In genomic region chr4:58911069-58911830, GRCm38 (mm10) we compare ENCODE assay signal across 7 mouse cellular contexts. TPM values are rescaled to one million over a fixed set of nuclear protein-coding genes. Genes with fewer than 3 reads are reported as not detected.
DNase-seq lines count a peak whose midpoint lies in the region; ATAC-seq and TF ChIP-seq lines count a peak whose summit lies in the region.

No protein-coding gene starts in this region.

- H3K27ac ChIP-seq in cortical plate, adult 2 months (ENCODE audit: insufficient read depth, low read length): peak overlapping the region; percentile 85
- H3K27ac ChIP-seq in midbrain, embryonic 10.5 days (replicated peaks): peak overlapping the region; percentile 99

- H3K27me3 ChIP-seq in midbrain, embryonic 10.5 days (ENCODE audit: low read depth, poor library complexity, severe bottlenecking): peaks cover 15% of the 10 kb centered on the region

- peak; percentile 78 for TF ChIP-seq POLR2A in cortical plate, adult 2 months (IDR thresholded peaks at IDR 0.05; ENCODE audit: extremely low read depth, insufficient read depth, low read length)

- no peak for TF ChIP-seq CTCF in cortical plate, adult 2 months (IDR thresholded peaks at IDR 0.05; ENCODE audit: extremely low read depth, insufficient read depth, low read length)

- H3K4me1 ChIP-seq in cortical plate, adult 2 months (ENCODE audit: control insufficient read depth, insufficient read depth, low read length): peaks cover 2% of the 10 kb centered on the region; the same call in 1 of the 2 replicates
- H3K4me1 ChIP-seq in midbrain, embryonic 10.5 days: peaks cover 19% of the 10 kb centered on the region

- H3K4me3 ChIP-seq in cortical plate, adult 2 months (ENCODE audit: insufficient read depth, low read length): peak overlapping the region; percentile 83
- H3K4me3 ChIP-seq in midbrain, embryonic 10.5 days: peak overlapping the region; percentile 95

- intact Hi-C loops in left cerebral cortex, postnatal 25 days (cut with DNase I): loop anchor here (1.0 kb wide), 1 partner anchor 33 kb away; no protein-coding TSS in a partner anchor

- WGBS in midbrain, embryonic 10.5 days: under 1% methylated on average over 56 of the region's 56 CpGs

- no peaks in the 10 kb centered on the region for H3K9me3 ChIP-seq in midbrain, embryonic 10.5 days (replicated peaks)

- H3K36me3 ChIP-seq in midbrain, embryonic 10.5 days: no peaks in the 10 kb centered on the region

- peak; percentile 54 for DNase-seq in adipocyte (ENCODE audit: low spot score)
- DNase-seq in gastrocnemius, postnatal 10 days: peak; percentile 65
- peak; percentile 57 to 66 for DNase-seq in left cerebral cortex, postnatal 25 days (ENCODE audit: low spot score in 2 of 2)
- peak; percentile 78 for DNase-seq in midbrain, embryonic 10.5 days (ENCODE audit: low spot score)
- peak; percentile 66 for DNase-seq in right cerebral cortex, postnatal 4 days

- ATAC-seq in inflammation-experienced regulatory T-cells, adult 6 months: peak; percentile 44

RNA-seq across cellular contexts. Expression of gene Ecpas, which starts 1.3 kb away (rescaled TPM):
- polyA plus RNA-seq in cortical plate, adult 2 months (2012; rRNA removed): 38.6 and 40.5 TPM in 2 replicates
- total RNA-seq in gastrocnemius, postnatal 10 days (2021): 100 to 1,000 TPM; 218 to 227 TPM
- polyA plus RNA-seq in inflammation-experienced regulatory T-cells, adult 6 months (2017; shearing (Covaris generic)): 10 to 100 TPM; 20.8 to 32.6 (median 31.2) TPM
- total RNA-seq in left cerebral cortex, postnatal 25 days (2021): 100 to 1,000 TPM; 123 to 137 TPM
- polyA plus RNA-seq in midbrain, embryonic 10.5 days (2016; fragmentation: Nextera tagmentation; extraction: Ambion mirVana): 30.4 and 33.2 TPM in 2 replicates

RNA-seq across cellular contexts. Expression of gene Zkscan16, which starts 32.2 kb away (rescaled TPM):
- polyA plus RNA-seq in cortical plate, adult 2 months (2012; rRNA removed): 14.7 and 17.1 TPM in 2 replicates
- total RNA-seq in gastrocnemius, postnatal 10 days (2021): under 1 TPM; 0.21 to 0.25 TPM
- polyA plus RNA-seq in inflammation-experienced regulatory T-cells, adult 6 months (2017; shearing (Covaris generic)): not detected
- 10 to 100 TPM; 40.1 to 42.0 TPM for total RNA-seq in left cerebral cortex, postnatal 25 days (2021)
- polyA plus RNA-seq in midbrain, embryonic 10.5 days (2016; fragmentation: Nextera tagmentation; extraction: Ambion mirVana): 0.67 and 1.1 TPM in 2 replicates

Comparison
In these comparisons a context has a peak if more than half of its experiments do, and no peak if none do; other contexts are left out.
1. Peak in every context shown above with its lines: DNase-seq, ATAC-seq, H3K4me3 ChIP-seq and H3K27ac ChIP-seq.